Mouse (Mus musculus) bone marrow macrophage, adult 2 months (primary cell): ENCODE measurements around the gene Nt5c.

Source experiments
- CTCF ChIP-seq: IDR thresholded peaks from 2 replicates; pipeline ENCODE4 v1.5.1; 2012; ENCODE audit warnings: low read depth, mild to moderate bottlenecking, low read length, moderate library complexity
- POLR2A ChIP-seq: IDR thresholded peaks from 2 replicates; pipeline ENCODE4 v1.6.1; 2012; ENCODE audit warnings: mild to moderate bottlenecking, low read depth, low read length, borderline replicate concordance

DNA sequence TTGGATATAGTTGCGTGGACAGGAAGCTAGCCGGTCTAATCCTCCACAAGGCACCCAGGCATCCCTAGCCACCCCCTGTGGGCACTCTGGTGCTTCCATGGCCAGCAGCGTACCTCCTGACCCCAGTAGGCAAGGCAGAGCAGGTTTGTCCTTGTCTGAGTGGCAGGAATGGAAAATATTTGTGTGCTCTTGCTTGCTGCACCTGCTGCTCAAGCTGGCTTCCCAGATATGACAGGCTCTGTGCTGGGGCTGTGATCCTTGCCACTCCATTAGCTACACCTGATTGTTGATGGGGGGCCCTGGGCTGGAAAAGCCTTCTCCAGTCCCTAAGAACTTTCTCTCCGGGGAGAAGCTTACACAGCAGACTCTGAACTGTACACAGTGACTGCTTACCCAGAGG, 38.4 kb downstream of the Nt5c start:
- TF ChIP-seq POLR2A = no peak
- TF ChIP-seq CTCF = no peak
